Mouse (Mus musculus) adrenal gland (tissue): Measurements from ENCODE around the gene Gtf2ird2.

Source experiments
- intact Hi-C: fragments of 180-260 bp; cut with DNase I; formaldehyde crosslinking; loops from one replicate; pipeline ENCODE4 v1.15.1; 2025
- long read RNA-seq, 2 experiments: library from polyadenylated mRNA; unstranded; transcript quantifications; one replicate each; pipeline ENCODE4 v2.0.0; 2020; ENCODE audit warnings: borderline replicate concordance in 1 of 2; ENCODE audit not compliant: insufficient replicate concordance in 1 of 2

Gene Gtf2ird2
- long read RNA-seq, experiment 1, partial matches to known transcripts, result 0 of 4 reads
- long read RNA-seq, experiment 1, other reads (novel, unspliced or antisense), result 4 of 4 reads
- long read RNA-seq, experiment 2, partial matches to known transcripts, result 2 of 6 reads
- long read RNA-seq, experiment 2, other reads (novel, unspliced or antisense), result 3 of 6 reads

DNA sequence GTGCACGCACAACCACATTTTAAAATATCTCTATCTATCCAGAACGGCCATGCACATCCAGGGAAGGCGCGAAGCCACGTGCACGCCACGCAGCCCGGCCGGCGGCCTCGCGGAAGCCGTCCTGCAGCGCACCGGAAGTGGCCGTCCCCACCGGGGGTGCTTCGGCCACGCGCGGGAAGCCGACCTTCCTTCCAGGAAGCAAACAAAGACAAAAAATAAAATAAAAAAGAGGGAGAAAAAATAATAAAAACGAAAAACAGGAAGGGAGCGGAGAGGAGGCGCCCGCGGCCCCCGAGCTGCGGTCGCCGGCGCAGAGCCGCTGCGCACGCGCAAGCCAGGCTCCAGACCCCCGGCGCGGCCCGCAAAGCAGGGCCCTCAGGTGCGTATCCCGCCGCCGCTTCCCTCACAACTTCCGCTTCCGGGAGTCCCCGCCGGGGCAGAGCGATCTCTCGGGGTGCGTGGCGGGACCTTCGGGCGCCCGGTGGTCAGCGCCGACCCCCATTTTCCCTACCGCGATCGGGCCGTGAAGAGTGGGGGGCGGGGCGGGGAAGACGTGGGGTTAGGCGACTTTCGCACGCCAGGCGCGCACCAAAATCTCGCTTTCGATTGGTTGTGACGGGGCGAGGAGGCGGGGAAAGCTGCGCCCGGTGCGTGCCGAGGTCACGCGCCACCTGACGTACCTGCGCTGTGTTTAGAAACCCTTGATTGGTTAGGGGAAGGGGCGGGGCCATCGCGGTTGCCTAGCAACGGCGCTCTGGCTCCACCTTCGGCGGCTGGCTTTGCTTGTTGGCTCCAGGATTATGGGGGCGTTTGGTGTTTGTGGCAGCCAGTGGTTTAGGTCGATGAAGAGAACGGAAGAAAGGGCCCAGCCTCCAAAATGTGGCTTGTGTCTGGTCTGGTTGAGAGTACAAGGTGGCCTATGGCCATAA lies at the start of gene Gtf2ird2:
Gene Gtf2ird2 (plus strand): TSS at position 140 of the 929 bp plus-strand sequence.
- intact Hi-C loops, result loop anchor here (5.0 kb wide), 1 partner anchor 303 kb away; no protein-coding TSS in a partner anchor

DNA sequence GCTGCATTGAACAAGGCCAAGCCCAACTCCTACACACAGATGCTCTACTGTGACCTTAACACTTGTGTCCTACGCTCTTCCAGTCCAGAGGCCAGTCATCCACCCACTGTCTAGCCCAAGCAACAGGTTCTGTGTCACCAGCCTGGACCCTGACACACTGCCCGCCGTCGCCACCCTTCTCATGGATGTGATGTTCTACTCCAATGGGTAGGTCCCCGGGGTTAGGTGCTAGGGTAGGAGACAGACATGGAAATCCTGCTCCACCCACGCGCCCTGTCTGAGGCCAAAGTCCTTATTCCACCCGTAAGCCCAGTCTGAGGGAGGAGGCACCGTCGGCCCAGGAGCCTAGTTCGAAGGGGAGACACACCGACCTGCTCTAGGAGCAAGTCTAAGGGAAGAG lies 47.8 kb upstream of the Gtf2ird2 start:
- intact Hi-C loops, result no loop called here

DNA sequence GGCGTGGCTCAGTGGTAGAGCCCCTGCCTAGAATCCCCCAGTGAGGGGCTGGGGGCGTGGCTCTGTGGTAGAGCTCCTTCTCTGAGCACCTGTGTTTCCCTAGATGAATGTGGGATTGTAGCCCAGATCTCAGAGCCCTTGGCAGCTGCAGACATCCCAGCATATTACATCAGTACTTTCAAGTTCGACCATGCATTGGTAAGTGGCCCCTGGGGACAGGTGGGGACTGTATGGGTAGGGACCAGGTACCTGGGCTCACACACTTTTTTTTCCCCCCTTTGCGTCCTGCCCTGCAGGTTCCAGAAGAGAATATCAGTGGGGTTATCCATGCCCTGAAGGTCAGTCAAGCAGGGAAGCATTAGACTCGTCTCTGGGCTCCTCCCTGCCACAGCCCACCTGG lies 45.9 kb upstream of the Gtf2ird2 start:
- intact Hi-C loops, result no loop called here

DNA sequence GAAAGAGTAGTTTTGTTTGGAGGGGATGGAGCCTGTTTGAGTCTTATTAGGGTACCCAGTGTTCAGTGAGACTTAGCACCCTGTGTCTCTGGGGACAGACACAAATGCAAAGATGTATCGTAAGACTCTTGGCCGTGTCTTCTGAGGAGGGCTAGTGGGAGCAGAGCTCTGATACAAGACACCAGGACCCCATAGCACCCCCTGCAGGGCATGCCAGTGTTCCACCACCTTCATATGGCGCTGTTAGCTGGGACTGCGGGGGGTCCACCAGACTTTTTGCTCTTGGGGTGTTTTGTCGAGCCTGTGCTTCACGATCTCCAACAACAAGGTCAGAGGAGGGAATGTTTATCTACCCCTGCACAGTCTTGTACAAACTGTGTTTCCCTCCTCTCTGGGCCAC lies 44.4 kb upstream of the Gtf2ird2 start:
- intact Hi-C loops, result no loop called here

DNA sequence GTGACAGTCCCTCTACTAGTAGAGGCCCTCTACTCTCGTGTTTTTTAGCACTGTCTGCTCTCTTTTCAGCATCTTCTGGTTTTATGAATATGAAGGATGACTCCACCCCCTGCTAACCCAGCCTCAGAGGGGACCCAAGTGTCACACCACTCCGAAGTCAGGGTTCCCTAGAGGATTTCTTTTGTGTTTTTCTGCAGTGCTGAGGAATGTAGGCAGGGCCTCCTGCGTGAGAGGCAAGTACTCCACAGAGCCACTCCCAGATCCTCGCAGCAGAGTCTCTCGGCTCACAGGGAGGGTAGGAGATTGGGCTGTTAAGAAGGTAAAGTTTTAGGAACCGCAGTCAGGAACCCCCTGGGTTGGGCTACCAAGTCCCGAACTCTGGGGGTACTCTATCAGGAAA lies 42.6 kb upstream of the Gtf2ird2 start:
- intact Hi-C loops, result no loop called here

DNA sequence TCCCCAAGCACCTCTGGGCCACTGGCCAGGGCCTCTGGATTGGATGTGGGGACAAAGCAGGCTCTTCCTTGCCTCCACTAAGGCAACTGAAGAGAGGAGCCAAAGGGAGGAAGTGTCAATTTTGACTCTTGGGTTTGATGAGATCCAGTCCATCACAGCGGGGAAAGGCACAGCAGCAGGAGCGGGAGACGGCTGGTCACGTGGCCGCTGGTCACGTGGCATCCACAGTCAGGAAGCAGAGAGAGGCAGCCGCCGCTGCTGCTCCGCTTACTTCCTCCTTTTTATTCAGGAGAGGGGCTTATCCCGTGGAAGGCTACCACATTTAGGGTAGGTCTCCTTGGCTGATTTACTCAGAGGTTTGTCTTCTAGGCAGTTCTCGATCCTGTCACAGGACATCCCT lies 41.4 kb upstream of the Gtf2ird2 start:
- intact Hi-C loops, result no loop called here

DNA sequence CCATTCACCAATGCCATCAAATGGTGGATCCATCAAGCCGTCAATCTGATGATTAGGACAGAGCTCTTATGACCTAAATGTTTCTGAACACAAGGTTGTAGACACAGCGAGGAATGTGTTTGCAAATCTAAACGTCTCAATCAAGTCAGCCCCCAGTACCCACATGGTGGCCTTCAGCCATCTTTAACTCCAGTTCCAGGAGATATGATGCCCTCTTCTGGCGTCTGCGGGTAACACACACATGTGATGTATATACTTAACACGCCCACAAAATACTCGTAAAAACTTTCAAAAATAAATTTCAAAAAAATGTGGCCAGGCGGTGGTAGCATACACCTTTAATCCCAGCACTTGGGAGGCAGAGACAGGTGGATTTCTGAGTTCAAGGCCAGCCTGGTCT lies 38.8 kb upstream of the Gtf2ird2 start:
- intact Hi-C loops, result no loop called here

DNA sequence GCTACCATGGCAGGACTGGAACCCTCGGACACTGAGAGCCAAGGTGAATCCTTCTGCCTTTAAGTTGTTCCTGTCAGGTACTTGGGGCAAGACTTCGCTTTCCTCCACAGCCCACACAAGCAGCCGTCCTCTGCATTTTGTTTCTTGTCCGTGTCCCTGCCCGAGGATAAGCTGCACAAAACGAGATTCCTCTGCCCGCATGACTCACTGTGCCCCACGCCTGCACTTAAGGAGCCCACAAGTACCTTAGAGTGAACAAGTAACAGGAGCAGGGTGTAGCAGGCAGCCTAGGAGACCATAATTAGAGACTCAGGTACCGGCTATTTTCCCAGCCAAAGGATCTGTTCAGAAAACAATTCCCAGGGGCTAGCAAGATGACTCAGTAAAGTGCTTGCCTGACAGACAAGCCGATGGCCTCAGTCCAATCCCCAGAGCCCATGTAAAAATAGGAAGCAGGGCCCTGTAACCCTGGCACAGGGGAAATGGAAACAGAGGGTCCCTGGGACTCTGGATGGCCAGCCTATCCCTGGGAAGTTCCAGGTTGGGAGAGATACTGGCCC lies 36.5 kb upstream of the Gtf2ird2 start:
- intact Hi-C loops, result no loop called here

DNA sequence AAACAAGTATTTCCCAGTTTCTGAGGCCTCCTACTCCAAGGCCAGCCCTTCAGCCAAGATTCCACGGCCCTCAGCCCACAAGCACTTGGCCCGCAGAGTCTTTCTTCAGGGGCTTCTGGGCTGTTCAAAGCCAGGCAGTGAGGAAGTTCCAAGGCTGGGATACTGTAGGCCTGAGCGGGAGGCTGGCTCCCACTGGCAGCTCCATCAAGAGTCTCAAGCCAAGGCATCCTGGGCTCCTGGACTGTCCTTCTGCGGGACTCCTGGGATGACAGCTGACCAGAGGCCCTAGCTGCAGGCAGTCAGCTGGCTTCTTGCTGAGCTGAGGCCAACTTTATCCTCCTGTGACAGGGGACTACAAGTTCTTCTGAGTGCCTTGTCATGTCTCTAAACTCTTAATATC lies 35.7 kb upstream of the Gtf2ird2 start:
- intact Hi-C loops, result no loop called here

DNA sequence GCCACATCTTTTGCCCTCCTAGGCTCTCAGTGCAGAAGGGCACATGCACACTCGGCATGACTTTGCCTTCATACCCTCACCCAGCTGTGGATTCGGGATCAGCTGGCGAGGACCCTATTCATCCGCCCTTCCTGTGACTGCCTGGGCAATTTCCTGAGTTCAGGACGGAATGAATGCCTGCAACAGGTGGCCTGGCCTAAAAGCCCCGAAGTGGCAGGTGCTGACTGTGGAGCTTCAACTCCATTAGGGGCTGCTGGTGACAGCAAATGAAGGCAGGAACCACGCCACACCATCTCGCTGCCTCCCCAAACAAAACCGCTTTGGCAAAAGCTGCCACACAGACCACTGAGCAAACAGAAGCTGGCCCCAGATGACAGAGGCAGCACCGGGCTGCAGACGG lies 31.9 kb upstream of the Gtf2ird2 start:
- intact Hi-C loops, result no loop called here

DNA sequence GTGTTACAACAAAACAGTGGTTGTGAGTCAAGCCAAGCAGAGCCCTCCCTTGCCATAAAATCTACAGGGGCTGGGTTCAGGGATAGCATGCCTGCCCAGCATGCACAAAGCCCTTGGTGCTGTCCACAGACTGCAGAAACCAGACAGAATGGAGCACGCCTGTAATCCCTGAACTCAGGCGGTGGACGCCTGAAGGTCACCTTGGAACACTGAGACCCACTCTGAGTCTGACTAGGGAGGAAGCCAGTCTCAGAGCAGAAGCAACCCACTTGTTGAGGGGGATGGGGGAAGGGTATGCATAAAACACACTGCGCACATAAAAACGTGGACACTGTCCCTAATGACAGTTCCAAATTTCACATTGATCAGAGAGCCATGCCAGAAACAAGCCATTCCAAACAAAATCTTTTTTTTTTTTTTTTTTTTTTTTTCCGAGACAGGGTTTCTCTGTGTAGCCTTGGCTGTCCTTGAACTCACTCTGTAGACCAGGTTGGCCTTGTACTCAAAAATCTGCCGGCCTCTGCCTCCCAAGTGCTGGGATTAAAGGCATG lies 27.8 kb upstream of the Gtf2ird2 start:
- intact Hi-C loops, result no loop called here

DNA sequence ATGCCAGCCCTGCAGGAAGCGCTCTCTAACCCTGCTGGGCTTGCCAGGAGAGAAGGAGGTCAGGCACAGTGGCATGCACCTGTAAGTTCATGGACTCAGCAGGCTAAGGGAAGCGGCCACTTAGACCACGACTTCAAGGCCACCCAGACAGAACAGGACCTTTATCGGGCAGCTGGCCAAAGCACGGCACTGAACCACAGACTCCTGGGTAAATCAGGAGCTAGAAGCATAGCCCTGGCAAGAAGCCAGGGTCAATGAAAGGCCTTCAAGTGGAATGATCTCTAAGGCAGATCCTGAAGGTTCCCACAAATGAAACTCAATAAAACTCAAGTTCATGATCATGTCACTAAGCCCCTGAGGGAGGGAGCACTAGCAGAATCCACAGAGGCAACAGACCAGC lies 19.1 kb upstream of the Gtf2ird2 start:
- intact Hi-C loops, result no loop called here

DNA sequence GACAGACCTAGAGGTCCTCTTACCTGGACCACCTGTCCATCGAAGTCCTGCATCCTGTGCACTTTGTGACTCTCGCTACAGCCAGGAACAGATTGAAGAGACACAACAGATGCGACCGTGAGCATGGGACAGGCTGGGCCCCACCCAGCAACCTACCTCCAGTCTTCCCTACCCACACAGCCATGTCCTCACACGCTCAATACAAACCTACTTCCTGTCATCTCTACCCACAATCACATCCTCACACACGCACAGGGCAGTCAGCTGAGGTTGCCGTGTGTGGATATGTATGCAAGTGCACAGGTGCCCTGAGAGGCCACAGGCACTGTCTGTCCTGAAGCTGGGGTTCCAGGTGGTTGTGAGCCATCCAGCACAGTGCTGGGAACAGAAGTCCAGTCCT lies 17.2 kb upstream of the Gtf2ird2 start:
- intact Hi-C loops, result no loop called here

DNA sequence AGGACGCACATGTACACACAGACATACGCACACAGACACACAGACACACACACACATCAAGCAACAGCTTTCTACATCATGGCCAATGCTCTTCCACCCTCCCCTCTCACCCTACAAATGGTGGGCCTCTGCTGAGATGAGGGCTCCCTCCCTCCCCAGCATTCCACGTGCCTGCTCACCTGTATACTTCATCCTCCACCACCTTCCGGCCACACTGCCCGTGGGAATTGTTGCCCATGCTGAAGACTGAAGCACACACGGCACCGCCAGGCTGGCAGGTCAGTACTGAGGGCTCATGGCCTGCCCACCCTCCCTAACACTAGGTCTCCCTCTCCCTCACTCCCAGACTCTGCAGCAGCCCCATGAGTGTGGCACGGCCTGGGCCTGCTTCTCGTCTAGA lies 15.8 kb upstream of the Gtf2ird2 start:
- intact Hi-C loops, result no loop called here

DNA sequence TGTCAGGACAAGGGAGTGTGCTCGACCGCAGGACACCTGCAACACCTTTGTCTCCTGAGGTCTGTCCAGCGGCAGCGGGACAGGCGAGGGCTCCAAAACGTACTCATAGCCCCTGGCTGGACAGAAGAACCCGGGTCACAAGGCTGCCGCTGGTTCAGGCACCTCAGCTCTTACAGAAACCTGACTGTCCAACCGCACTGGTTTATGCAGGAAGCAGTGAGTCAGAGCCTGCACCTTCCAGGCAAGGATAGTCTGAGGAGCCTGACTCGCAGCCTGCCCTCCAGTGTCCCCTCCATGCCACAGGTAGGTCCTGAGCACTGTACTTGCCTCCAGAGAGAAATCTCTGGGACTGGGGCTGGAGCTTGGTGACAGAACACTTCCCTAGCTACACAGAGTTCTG lies 14.6 kb upstream of the Gtf2ird2 start:
- intact Hi-C loops, result no loop called here

DNA sequence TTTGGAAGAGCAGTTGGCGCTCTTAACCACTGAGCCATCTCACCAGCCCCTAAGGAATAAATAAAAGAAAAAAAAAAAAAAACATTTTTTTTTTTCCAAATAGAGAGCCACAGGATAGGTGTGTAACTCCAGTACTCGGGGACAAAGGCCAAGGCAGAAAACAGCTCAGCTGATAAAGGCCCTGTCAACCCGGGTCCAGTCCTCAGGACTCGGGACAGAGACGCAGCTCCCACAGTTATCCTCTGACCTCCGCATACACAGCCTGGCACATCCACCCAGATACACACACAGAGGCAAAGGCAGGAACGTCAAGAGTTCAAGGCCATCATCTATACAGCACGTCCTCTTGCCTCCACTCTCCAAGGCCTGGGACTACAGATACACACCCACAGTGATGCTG lies 13.7 kb upstream of the Gtf2ird2 start:
- intact Hi-C loops, result no loop called here

DNA sequence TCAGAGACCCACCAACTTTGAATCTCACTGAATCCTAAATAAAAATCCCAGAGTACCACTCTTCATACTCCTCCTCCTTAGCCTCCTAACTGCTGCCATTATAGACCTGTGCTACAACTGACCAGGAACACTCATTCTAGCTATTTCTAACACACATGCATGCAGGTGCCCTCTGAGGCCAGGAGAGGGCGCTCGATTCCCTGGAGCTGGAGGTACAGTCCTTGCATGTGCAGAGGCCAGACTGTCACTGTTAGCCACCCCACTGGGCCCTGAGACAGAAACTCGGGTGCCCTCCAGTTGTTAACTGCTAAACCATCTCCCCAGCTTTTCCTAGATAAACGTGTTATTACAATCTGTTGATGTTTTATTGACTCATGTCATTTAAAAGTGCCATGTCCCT lies 10.6 kb upstream of the Gtf2ird2 start:
- intact Hi-C loops, result no loop called here

DNA sequence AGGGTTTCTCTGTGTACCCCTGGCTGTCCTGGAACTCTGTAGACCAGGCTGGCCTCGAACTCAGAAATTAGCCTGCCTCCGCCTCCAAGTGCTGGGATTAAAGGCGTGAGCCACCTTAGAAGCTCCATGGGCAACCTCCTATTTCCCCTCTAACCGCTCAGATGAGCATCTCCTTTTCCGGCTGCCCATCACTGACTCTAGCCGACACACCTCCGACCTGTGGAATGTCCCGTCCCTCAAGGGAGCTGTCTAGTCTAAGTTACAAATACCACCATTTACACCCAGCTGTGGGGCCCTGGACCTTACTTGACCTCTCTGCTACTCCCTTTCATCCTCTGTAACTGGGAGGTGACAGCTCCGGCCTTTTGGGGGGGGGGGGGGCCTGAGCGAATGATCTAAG lies 8.1 kb upstream of the Gtf2ird2 start:
- intact Hi-C loops, result no loop called here

DNA sequence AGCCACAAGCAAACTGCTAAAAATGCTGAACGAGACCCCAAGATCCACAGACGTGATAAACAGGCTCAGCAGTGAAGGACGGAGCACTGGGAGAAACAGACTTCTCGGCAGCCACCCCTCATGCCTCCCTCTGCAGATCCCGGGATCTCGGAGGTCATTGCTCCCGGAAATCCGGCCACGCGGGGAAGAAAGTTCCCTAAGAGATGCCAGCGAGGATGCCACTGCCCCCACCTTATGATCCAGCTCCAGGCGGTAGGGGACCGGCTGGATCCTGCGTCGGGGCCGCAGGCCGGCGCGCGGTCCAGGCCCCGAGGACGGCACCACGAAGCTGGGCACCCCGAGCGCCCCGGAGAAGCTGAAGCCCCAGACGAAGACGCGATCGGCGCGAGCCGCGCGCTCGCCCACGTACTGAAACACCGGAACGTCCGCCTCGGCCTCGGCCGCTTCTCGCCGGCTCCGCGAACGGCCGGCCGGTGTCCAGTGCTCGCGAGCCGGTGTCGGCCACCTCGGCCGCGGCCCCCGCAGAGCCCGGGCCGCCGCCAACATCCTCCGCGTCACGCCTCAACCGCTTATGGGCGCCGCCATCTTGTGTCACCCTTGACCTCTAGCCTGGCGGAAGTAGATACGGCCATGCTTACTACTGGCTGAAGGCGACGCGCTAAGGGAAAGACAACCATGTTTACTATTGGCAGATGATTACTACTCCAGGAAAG lies 7.5 kb upstream of the Gtf2ird2 start, which contains the start of gene Rcc1l:
Gene Rcc1l (minus strand): TSS at position 606 of the 713 bp plus-strand sequence.
- intact Hi-C loops, result no loop called here

DNA sequence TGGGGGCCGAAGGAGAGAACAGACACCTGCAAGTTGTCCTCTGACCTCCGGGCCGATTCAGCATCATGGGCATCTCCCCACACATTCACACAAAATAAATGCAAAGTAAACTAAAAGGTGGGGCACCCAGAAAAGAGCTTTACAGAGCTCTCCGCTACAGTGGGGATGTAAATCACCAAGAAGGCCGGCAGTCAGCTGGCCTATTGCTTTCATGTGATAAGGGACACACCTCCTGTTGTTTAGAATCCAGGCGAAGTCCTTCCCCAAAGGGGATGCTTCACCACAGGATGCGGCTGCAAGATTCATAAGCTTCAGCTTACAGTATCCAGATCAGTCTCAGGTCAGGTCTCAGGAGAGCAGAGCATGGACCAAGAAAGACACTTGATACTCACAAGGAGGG lies 5.3 kb upstream of the Gtf2ird2 start:
- intact Hi-C loops, result no loop called here

DNA sequence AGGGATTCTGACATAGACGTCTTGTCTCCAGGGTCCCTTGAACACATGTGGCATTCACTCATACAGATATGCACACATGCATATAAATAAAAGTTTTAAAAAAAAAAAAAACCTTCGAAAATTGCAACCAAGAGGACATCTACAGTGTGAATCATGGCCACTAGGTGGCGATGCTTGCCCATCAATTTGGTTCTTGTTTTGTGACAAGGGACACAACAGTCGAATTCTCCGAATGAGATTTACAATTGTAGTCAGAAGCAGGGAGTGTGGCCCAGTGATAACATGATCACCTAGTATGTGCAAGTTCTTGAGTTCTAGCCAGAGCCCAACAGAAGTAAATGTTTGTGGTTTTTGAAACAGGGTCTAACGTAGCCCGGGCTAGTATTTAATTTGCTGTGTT lies 3.9 kb upstream of the Gtf2ird2 start:
- intact Hi-C loops, result loop anchor here (2.0 to 5.0 kb wide), 2 partner anchors 163 to 307 kb away; no protein-coding TSS in a partner anchor
